Mouse (Mus musculus) E14TG2a.4 (cell line): ENCODE measurements around the gene Csnk2a2.

Experiments
- CTCF ChIP-seq: conservative IDR thresholded peaks from 2 replicates; pipeline ENCODE4 v1.5.1; 2014; ENCODE audit warnings: low read length
- NANOG ChIP-seq: IDR thresholded peaks from 2 replicates; pipeline ENCODE4 v1.6.1; 2014; ENCODE audit warnings: borderline replicate concordance, low read length, mixed read lengths

DNA sequence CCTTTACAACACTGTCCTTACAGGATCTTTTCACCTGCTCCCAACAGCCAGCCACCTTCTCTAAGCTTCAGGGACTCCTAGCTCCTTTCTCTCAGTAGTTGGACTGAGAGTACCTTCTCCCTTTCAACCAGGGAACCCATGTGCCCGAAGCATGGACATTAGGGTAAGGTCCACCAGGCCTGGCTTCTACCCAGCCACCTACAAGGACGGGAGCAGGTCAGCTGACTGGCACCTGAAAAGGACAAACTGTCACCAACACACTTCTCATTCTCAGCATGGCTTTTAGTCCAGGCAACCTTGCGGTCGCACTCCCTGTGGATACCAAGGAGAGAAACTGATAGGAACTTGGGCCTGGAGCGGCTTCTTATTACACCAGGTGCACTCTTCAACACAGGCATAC, 39.6 kb downstream of the Csnk2a2 start:
- TF ChIP-seq CTCF = no peak
- TF ChIP-seq NANOG = no peak
